In genomic region chr7:82752171-82753085, GRCm38 (mm10) we compare ENCODE assay signal across 10 mouse cellular contexts.
A peak's percentile ranks its signal among the peaks of the same experiment; 100 is the strongest.
DNase-seq lines count a peak whose midpoint lies in the region; ATAC-seq and TF ChIP-seq lines count a peak whose summit lies in the region.
"Had no signal": no experiment of that assay in that cellular context is flagged by ENCODE, and none has a peak within 500 bp of the region (broad histone marks: within the 10 kb centered on the region; RNA-seq: fewer than 3 reads in every experiment).

No protein-coding gene starts in this region.

- ATAC-seq in embryonic facial prominence, embryonic 12.5 days (ENCODE audit: insufficient number of reproducible peaks, insufficient read depth, low FRiP score, low TSS enrichment), result 0 out of 2 replicates have a peak, but pooled peaks have one; percentile 28

- WGBS in heart, adult 2 months, result 46% methylated on average over 8 of the region's 8 CpGs
- WGBS in embryonic facial prominence, embryonic 12.5 days, result 61% methylated on average over 8 of the region's 8 CpGs

- peak in 1 of 2 experiments; percentile 30 for DNase-seq in heart, adult 2 months
- DNase-seq in heart, postnatal 25 days (ENCODE audit: low spot score), result no peak
- peak; percentile 62 for DNase-seq in kidney, adult 11 months
- DNase-seq in lung, postnatal 14 days, result peak; percentile 61
- DNase-seq in right cerebral cortex, postnatal 36 days (ENCODE audit: low spot score in 2 of 2), result no peak
- no peak for DNase-seq in right cerebral cortex, adult 18-20 months
- DNase-seq in spleen, adult 18-20 months, result no peak

- peak overlapping the region; percentile 43; the same call in 1 of the 2 replicates for H3K27ac ChIP-seq in heart, adult 2 months
- H3K27ac ChIP-seq in embryonic facial prominence, embryonic 12.5 days, result peak overlapping the region; percentile 64
- H3K27ac ChIP-seq: neural tube, embryonic 12.5 days had no signal

- no peaks in the 10 kb centered on the region for H3K27me3 ChIP-seq in heart, adult 2 months (ENCODE audit: control insufficient read depth, insufficient read depth, low read length)
- H3K27me3 ChIP-seq in embryonic facial prominence, embryonic 12.5 days, result no peaks in the 10 kb centered on the region
- H3K27me3 ChIP-seq: CH12.LX; neural tube, embryonic 12.5 days had no signal

- no peaks in the 10 kb centered on the region for H3K79me2 ChIP-seq in heart, adult 2 months (replicated peaks; ENCODE audit: control insufficient read depth, insufficient read depth, low read length)

- no peak overlapping the region for H3K9ac ChIP-seq in heart, adult 2 months (ENCODE audit: low read depth, low read length)
- H3K9ac ChIP-seq in embryonic facial prominence, embryonic 12.5 days, result no peak overlapping the region
- H3K9ac ChIP-seq: neural tube, embryonic 12.5 days had no signal

- no peak for TF ChIP-seq EP300 in heart, adult 2 months (IDR thresholded peaks at IDR 0.05; ENCODE audit: insufficient read depth, low read depth, low read length)

- H3K9me3 ChIP-seq in embryonic facial prominence, embryonic 12.5 days, result no peaks in the 10 kb centered on the region
- H3K9me3 ChIP-seq: neural tube, embryonic 12.5 days had no signal

- intact Hi-C loops in heart, adult 2 months (cut with DNase I), result no loop called here
- intact Hi-C loops in heart, postnatal 25 days (cut with DNase I), result no loop called here

- no peak overlapping the region for H3K4me3 ChIP-seq in heart, adult 2 months
- no peak overlapping the region for H3K4me3 ChIP-seq in embryonic facial prominence, embryonic 12.5 days
- H3K4me3 ChIP-seq: neural tube, embryonic 12.5 days had no signal

- no peak for TF ChIP-seq CTCF in heart, adult 2 months (IDR thresholded peaks at IDR 0.05)

- H3K4me1 ChIP-seq in heart, adult 2 months (ENCODE audit: control insufficient read depth, insufficient read depth, low read length), result peaks cover 2% of the 10 kb centered on the region; the same call in 1 of the 2 replicates
- H3K4me1 ChIP-seq in embryonic facial prominence, embryonic 12.5 days, result peaks cover 21% of the 10 kb centered on the region
- H3K4me1 ChIP-seq: neural tube, embryonic 12.5 days had no signal

- H3K36me3 ChIP-seq in heart, adult 2 months (ENCODE audit: control insufficient read depth, insufficient read depth, low read length), result no peaks in the 10 kb centered on the region
- peaks cover 9% of the 10 kb centered on the region for H3K36me3 ChIP-seq in embryonic facial prominence, embryonic 12.5 days

- TF ChIP-seq POLR2A in heart, adult 2 months (IDR thresholded peaks at IDR 0.05; ENCODE audit: insufficient read depth, low read depth, low read length), result no peak

- no peak overlapping the region for H3K4me2 ChIP-seq in embryonic facial prominence, embryonic 12.5 days (replicated peaks)
- H3K4me2 ChIP-seq: neural tube, embryonic 12.5 days had no signal

Comparison
In these comparisons a context has a peak if more than half of its experiments do, and no peak if none do; other contexts are left out.
1. DNase-seq: peak in kidney, adult 11 months (single experiment) and lung, postnatal 14 days (single experiment); none in heart, postnatal 25 days (single experiment), right cerebral cortex, postnatal 36 days (0 of 2), right cerebral cortex, adult 18-20 months (single experiment) and spleen, adult 18-20 months (0 of 2).